Mouse (Mus musculus) MEL-GATA-1-ER (cell line): ENCODE results near the gene Fam78a.
A peak's percentile ranks its signal among the peaks of the same experiment; 100 is the strongest.

Source experiments
- DNase-seq: peaks from one replicate; pipeline ENCODE4 v3.0.0-alpha.2; 2012; ENCODE audit warnings: low read depth; ENCODE audit errors: extremely low read depth

Fam78a gene

GRCm38 (mm10) chr2:32102944-32103343 is 18.3 kb upstream of the Fam78a start:
- no peak for DNase-seq

DNA sequence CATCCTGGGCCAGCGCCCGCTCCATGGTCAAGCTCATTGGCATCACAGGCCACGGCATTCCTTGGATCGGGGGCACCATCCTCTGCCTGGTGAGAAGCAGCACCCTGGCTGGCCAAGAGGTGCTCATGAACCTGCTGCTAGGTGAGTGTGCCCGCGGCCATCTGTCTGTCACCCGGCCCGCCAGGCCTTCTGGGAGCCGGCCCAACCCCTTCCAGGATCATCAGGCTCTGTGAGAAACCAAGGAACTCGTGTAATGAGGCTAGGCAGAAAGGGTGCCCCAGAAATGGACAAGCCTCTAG is 11.4 kb upstream of the Fam78a start:
- DNase-seq, result no peak

DNA sequence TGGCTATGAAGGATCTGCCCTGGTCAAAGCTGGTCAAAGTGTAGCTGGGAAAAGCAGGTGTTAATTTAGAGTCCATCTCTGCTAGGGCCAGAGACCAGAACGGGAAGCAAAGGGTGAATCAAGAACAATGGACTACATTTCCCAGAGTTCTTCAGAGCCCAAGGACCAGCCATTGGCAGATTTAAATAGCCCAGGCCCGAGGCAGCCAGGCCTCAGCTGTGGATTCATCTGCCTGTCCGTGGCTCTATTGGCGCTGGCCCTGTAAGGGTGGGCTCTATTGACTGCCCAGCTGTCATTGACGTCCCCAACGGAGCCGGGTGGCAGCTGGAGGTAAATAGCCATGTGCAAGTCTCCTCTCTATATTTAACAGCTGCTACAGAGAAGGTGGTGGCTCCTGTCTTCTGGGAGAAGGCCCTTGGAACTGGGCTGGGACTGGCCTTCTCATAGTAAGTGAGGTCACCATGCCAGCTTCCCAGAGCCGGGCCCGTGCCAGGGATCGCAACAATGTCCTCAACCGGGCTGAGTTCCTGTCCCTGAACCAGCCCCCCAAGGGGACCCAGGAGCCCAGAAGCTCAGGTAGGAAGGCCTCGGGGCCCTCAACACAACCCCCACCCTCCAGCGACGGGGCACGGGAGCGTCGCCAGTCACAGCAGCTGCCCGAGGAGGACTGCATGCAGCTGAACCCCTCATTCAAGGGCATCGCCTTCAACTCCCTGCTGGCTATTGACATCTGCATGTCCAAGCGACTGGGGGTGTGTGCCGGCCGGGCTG is 10.9 kb upstream of the Fam78a start, which contains the start of gene Plpp7:
Plpp7 (plus strand) TSS at position 178 of the 771 bp plus-strand sequence.
- DNase-seq, result peak; percentile 52

DNA sequence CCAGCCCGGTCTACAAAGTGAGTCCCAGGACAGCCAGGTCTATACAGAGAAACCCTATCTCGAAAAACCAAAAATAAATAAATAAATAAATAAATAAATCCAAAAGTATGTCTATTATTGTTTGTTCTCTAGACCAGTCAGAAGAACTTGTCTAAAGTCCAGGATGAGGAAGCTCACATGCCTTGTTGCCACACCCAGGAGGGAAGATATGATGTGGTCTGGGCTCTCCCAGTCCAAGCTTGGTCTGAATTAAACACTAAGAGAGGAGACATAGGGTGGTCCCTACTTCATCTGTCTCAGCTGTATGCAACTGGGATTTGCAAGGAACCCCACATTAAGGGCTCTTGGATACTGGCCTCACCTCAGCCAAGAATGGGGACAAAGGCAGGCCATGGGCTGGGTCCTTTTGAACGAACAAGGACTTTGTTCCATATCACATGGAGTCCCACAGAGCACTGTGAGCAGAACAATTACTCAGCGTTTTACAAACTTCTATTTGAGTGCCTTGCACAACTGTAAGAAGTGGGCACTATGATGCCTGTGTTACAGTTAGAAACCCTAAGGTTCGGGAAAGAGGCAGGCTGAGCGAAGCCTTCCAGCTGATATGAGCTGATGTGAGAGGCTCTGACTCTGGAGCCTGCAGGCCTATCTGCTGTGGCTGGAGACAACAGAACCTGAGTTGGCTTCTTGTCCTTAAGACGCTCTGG is 9.5 kb upstream of the Fam78a start:
- peak; percentile 44 for DNase-seq

GRCm38 (mm10) chr2:32091956-32092355 is 7.3 kb upstream of the Fam78a start:
- DNase-seq, result no peak

DNA sequence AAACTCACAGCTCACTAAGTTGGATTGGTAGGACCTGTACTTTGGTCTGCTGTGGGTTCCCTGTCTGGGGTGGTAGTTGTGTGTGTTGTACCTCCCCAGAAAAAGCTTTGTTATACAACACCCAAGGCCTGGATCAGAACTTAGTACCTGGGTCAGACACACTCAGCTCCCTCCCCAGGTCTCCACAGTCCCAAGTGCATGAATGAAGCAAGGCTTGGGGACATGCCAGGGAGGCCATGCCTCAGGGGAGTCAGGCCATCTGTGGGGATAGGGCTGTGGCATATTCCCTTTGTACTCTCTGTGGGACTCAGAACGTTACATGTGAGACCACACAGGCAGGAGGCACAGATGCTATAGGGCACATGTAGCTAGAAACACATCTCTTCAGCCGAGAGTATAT is 5.5 kb upstream of the Fam78a start:
- no peak for DNase-seq

GRCm38 (mm10) chr2:32089606-32090005 is 4.9 kb upstream of the Fam78a start:
- DNase-seq, result no peak

DNA sequence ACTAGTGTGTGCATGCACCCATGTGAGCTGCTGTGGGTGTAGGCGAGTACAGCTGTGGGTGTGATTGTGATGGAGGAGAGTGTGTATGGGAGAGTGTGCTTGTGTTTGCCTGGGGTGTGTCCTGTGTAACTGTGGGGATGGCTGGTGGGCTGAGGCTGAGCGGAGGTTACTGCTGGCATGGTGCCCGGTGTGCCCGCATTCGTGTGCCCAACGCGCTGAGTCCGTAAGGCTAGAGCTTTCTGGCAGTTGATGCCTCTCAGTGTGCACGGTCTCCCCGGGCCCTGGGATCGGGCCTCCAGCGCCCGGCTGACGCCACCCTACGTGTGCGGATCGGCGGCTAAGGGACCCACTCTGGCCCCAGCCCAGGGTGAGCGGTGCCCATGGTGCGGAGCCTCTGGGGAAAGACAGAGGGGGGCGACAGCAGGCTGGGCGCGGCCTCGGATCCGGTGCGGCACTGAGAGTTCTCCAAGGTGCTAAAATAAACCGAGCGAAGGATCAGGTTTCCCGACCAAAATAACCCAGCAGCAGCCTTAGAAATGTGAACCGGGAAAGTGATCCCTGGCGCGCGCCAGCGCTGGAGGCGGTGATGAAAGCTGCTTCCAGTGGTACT is 3.8 kb upstream of the Fam78a start:
- DNase-seq, result no peak

- no peak for DNase-seq
Observed at GRCm38 (mm10) chr2:32087606-32088005, 2.9 kb upstream of the Fam78a start.

DNA sequence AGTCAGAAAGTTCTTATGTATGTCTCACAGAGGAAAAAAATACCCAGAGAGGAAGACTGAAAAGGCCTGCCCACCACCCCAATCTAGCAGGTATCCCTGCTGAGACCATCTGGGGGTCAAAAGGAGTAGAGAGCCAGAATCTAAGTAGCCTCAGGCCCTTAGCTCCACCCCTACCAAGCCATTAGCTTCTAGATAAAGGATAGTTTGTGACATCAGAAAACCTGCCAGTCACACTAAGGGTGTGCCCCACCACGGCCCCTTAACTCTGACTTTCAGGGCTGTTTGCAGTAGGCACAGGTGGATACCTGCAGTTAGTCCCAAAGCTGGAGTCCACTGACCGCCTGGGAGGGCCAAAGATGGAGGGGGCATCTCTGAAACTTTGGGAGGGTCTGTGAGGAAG is 574 bp upstream of the Fam78a start:
- no peak for DNase-seq

- no peak for DNase-seq
Observed at GRCm38 (mm10) chr2:32084872-32085199, 179 bp upstream of the Fam78a start.

GRCm38 (mm10) chr2:32083159-32084011 is 1.3 kb downstream of the Fam78a start:
- no peak for DNase-seq

- DNase-seq, result no peak
Observed at GRCm38 (mm10) chr2:32082229-32082628, 2.4 kb downstream of the Fam78a start.

GRCm38 (mm10) chr2:32081296-32081929 is 3.2 kb downstream of the Fam78a start:
- no peak for DNase-seq

DNA sequence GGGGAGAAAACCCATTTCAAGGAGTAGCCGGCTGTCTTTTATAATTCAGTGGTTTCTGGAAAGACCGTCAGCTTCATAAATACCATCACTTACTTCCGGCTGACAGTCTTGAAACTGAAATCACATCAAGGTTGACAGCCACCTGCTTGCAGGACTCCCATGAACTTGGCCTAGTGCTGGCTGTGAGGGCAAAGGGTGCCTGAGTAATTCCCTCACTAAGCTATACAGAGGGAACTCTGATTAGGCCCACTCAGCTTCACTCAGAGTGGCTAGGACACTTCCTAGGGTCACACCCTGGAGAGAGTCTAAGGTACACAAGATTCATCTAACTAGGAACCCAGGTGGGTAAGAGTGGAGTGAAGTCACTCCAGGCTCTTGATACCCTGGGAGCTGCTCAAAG is 4.0 kb downstream of the Fam78a start:
- DNase-seq, result no peak

- DNase-seq, result no peak
Observed at GRCm38 (mm10) chr2:32079191-32079725, 5.4 kb downstream of the Fam78a start.

GRCm38 (mm10) chr2:32078522-32078921 is 6.1 kb downstream of the Fam78a start:
- DNase-seq, result no peak

DNA sequence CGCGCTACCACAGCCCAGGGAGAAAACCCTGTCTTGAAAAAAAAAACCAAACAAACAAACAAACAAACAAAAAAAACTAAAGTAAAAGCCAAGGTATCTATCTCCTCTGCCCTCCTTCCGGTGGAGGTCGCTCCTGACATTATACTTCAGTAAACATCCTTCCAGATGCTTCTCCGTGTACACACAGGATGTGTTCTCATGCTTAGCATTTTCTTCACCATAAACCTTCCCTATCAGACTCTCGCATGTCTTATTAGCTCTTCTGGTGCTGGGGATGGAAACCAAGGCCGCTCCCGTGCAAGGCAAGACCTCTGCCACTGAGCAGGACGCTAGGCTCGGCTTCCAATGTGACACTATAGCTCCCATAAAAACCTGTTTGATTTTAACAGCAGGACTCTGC is 6.9 kb downstream of the Fam78a start:
- no peak for DNase-seq

GRCm38 (mm10) chr2:32075368-32075767 is 9.3 kb downstream of the Fam78a start:
- no peak for DNase-seq

- no peak for DNase-seq
Observed at GRCm38 (mm10) chr2:32074404-32074803, 10.3 kb downstream of the Fam78a start.

- no peak for DNase-seq
Observed at GRCm38 (mm10) chr2:32070747-32071146, 13.9 kb downstream of the Fam78a start.
